Mouse (Mus musculus): ENCODE data around the gene Zfpm1.

The Zfpm1 gene

GRCm38 (mm10) chr8:122321455-122321921, 39.5 kb downstream of the Zfpm1 start:
- in situ Hi-C loops (cut with MboI, MseI): loop anchor here in 1 of 2 experiments (10.0 kb wide), 1 partner anchor 547 kb away; no protein-coding TSS in a partner anchor

GRCm38 (mm10) chr8:122322126-122322525, 40.2 kb downstream of the Zfpm1 start:
- in situ Hi-C loops (cut with MboI, MseI): loop anchor here in 1 of 2 experiments (10.0 kb wide), 1 partner anchor 547 kb away; no protein-coding TSS in a partner anchor

- in situ Hi-C loops (cut with MboI, MseI): loop anchor here in 1 of 2 experiments (10.0 kb wide), 1 partner anchor 548 kb away; no protein-coding TSS in a partner anchor
Measured at GRCm38 (mm10) chr8:122322792-122323191, 40.9 kb downstream of the Zfpm1 start.

GRCm38 (mm10) chr8:122323951-122324402, 42.0 kb downstream of the Zfpm1 start:
- in situ Hi-C loops (cut with MboI, MseI): loop anchor here in 1 of 2 experiments (10.0 kb wide), 1 partner anchor 549 kb away; no protein-coding TSS in a partner anchor

GRCm38 (mm10) chr8:122325196-122325595, 43.3 kb downstream of the Zfpm1 start:
- in situ Hi-C loops (cut with MboI, MseI): loop anchor here in 1 of 2 experiments (10.0 kb wide), 1 partner anchor 550 kb away; no protein-coding TSS in a partner anchor

GRCm38 (mm10) chr8:122326114-122326542, 44.2 kb downstream of the Zfpm1 start:
- in situ Hi-C loops (cut with MboI, MseI): loop anchor here in 1 of 2 experiments (10.0 kb wide), 1 partner anchor 551 kb away; no protein-coding TSS in a partner anchor

GRCm38 (mm10) chr8:122329072-122329471, 47.1 kb downstream of the Zfpm1 start:
- in situ Hi-C loops (cut with MboI, MseI): loop anchor here in 1 of 2 experiments (10.0 kb wide), 1 partner anchor 554 kb away; no protein-coding TSS in a partner anchor

GRCm38 (mm10) chr8:122329553-122330239, 47.8 kb downstream of the Zfpm1 start:
- in situ Hi-C loops (cut with MboI, MseI): loop anchor here (5.0 to 10.0 kb wide), 2 partner anchors 57 to 555 kb away; no protein-coding TSS in a partner anchor

- in situ Hi-C loops (cut with MboI, MseI): loop anchor here (5.0 kb wide), 1 partner anchor 58 kb away; no protein-coding TSS in a partner anchor
Measured at GRCm38 (mm10) chr8:122330446-122331133, 48.6 kb downstream of the Zfpm1 start.

GRCm38 (mm10) chr8:122331134-122331523, 49.2 kb downstream of the Zfpm1 start:
- in situ Hi-C loops (cut with MboI, MseI): loop anchor here (5.0 kb wide), 1 partner anchor 59 kb away; no protein-coding TSS in a partner anchor

- in situ Hi-C loops (cut with MboI, MseI): loop anchor here (5.0 kb wide), 1 partner anchor 61 kb away; no protein-coding TSS in a partner anchor
Measured at GRCm38 (mm10) chr8:122332753-122333506, 51.0 kb downstream of the Zfpm1 start.

GRCm38 (mm10) chr8:122333531-122333930, 51.6 kb downstream of the Zfpm1 start:
- in situ Hi-C loops (cut with MboI, MseI): loop anchor here (5.0 kb wide), 1 partner anchor 61 kb away; no protein-coding TSS in a partner anchor

GRCm38 (mm10) chr8:122334791-122335490, 53.0 kb downstream of the Zfpm1 start:
- in situ Hi-C loops (cut with MboI, MseI): loop anchor here (5.0 kb wide), 1 partner anchor 63 kb away; no protein-coding TSS in a partner anchor

GRCm38 (mm10) chr8:122335638-122336250, 53.8 kb downstream of the Zfpm1 start:
- in situ Hi-C loops (cut with MboI, MseI): no loop called here

- in situ Hi-C loops (cut with MboI, MseI): no loop called here
Measured at GRCm38 (mm10) chr8:122336251-122336910, 54.4 kb downstream of the Zfpm1 start.

GRCm38 (mm10) chr8:122338852-122339251, 56.9 kb downstream of the Zfpm1 start:
- in situ Hi-C loops (cut with MboI, MseI): no loop called here

GRCm38 (mm10) chr8:122340761-122341160, 58.8 kb downstream of the Zfpm1 start:
- in situ Hi-C loops (cut with MboI, MseI): no loop called here

- in situ Hi-C loops (cut with MboI, MseI): no loop called here
Measured at GRCm38 (mm10) chr8:122341790-122342189, 59.8 kb downstream of the Zfpm1 start.

GRCm38 (mm10) chr8:122342362-122342761, 60.4 kb downstream of the Zfpm1 start:
- in situ Hi-C loops (cut with MboI, MseI): no loop called here
